Mouse (Mus musculus) kidney, adult 9 months (tissue): ENCODE results near the gene Gli3.

Experiments used
- DNase-seq: peaks from one replicate; pipeline ENCODE4 v3.0.0; 2022

Gene Gli3

GRCm38 (mm10) chr13:15462830-15463491 is at the start of gene Gli3:
Gene Gli3, plus strand, starts transcription at chr13:15463235.
- peak; percentile 11 for DNase-seq

- no peak for DNase-seq
Observed at GRCm38 (mm10) chr13:15421182-15421750, 41.8 kb upstream of the Gli3 start.

- DNase-seq = no peak
Observed at GRCm38 (mm10) chr13:15442002-15442401, 21.0 kb upstream of the Gli3 start.

DNA sequence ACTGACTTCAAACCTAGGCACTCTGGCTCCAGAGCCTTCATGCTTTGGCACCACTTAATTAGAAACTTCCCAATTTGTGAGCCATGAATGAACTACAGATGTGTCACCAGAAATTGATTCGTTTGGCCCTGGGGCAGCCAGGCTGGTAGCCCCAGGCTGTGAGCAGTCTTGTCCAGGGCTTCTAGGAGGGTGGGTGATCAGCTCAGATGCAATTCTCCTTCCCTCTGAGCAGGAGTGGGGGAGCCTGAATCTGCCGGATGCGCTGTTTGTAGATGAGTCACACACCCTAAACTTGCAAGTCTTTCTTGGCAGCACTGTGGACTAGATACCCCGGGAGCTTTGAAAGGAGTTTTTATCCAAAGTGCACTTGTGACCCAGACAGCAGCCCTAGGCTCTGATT is 18.7 kb upstream of the Gli3 start:
- no peak for DNase-seq

DNA sequence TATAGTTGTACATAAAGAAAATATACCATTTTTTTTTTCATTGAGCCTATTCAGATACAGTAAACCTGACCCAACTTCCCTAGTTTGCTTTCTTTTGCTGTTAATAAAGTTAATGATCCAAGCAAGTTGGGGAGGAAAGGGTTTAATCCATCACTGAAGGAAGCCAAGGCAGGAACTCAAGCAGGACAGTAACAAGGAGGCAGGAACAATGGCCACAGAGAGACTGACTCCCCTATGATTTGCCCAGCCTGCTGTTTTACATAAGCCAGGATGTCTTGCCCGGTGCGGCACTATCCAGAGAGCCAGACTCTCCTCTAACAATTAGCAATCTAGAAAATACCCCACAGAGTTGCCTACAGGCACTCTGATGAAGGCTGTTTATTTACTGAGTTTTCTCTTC is 17.4 kb upstream of the Gli3 start:
- DNase-seq = no peak

GRCm38 (mm10) chr13:15446004-15446403 is 17.0 kb upstream of the Gli3 start:
- no peak for DNase-seq

- DNase-seq = no peak
Observed at GRCm38 (mm10) chr13:15446782-15447564, 16.1 kb upstream of the Gli3 start.

DNA sequence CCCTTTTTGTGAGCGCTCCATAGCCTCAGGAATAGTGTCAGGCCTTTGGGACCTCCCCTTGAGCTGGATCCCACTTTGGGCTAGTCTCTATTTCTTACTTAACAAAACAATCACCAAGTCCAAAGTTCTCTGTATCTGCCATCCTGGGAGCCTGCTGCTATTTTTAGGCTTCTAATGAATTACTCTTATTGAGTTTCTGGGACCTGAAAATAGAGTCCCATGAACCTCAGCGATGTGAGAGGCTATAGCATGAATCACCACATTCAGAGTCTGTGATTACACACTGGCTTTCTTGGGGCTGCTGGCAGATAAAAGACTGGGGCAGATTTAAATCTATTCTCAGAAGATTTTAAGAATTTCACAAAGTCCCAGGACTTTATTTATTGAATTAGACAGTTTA is 12.1 kb upstream of the Gli3 start:
- DNase-seq = no peak

GRCm38 (mm10) chr13:15457841-15458240 is 5.2 kb upstream of the Gli3 start:
- no peak for DNase-seq

- DNase-seq = no peak
Observed at GRCm38 (mm10) chr13:15461926-15462325, 1.1 kb upstream of the Gli3 start.

- peak; percentile 12 for DNase-seq
Observed at GRCm38 (mm10) chr13:15463492-15464080, 551 bp downstream of the Gli3 start.

DNA sequence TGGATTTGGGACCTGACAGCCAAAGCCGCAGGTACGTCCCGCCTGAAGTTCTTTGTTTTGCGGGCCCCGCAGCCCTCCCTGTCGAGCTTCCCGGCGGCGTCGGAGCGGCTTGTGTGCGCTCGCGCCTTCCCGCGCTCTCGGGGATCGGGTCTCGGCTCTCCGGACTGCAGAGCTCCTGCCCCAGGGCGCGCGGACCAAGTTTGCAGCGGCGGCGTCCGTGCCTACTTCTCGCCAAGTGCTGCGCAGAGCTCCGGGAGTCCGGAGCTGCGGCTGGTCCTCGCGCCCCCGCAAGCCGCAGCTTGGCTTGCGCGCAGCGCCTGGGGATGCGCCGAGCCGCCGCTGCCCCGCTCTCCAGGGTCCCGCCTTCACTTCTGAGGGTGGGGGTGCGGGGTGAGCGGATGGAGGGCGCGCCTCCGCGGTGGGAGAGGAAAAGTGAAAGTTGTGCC is 1.1 kb downstream of the Gli3 start:
- peak; percentile 2 for DNase-seq

DNA sequence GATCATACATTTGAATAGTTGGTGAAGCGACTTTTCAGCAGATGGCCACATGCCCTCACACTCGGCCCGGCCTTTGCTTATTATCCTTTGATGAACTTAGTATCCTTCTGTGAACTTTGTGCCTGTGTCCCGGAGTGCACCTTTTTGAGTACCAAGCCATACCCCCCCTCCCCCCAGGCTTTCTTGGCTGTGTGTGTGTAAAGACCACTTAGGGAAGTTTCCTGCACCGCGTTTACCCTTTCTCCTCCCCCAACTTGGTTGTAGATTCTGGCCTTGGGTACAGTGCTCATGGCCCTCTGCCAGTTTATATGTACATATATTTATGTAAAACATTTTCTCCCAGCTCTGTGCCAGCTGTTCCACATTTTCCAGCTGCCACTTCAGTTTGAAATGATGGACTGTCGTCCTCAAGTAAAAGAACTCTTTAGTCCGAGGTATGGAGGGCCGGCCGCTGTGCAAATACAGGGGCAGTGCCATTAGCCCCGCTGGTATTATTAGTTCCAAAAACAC is 1.8 kb downstream of the Gli3 start:
- peak; percentile 3 for DNase-seq

GRCm38 (mm10) chr13:15466496-15466895 is 3.5 kb downstream of the Gli3 start:
- no peak for DNase-seq

DNA sequence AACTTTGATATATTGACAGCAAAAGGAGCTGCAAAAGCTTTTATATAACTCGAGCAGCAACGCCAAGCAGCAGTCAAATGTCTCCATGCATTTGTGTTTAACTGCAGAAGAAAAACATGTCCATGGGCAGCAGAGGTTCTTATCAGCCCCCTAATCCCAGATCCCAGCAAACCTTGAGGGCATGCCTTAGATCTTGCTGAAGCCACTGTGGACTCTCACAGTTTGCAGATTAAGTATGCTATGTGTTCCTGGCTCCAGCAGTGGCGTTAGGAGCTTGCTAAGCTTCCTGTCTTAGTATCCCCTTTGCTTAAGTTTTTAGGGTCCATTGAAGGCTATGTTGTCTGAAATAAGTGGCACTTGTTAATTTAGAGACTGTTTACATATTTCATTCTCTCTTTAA is 4.4 kb downstream of the Gli3 start:
- DNase-seq = no peak

DNA sequence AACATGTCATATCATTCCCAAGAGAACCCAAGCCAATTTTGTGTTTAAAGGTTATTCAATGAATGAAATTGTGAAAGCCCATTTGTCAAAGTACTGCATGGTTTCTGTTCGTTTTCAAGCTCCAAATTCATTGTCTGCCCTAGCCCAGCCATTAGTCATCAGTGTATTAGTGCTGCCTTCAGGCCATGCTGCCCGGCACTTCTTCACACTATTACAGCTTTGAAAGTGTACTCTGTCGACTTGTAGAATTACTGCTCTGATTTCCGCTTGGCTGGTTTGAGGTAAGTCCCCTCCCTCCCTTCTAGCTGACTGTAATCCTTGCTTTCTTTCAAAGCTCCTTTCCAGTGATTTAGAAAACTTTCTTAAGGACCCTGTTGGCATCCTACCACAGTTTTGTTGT is 5.4 kb downstream of the Gli3 start:
- no peak for DNase-seq

DNA sequence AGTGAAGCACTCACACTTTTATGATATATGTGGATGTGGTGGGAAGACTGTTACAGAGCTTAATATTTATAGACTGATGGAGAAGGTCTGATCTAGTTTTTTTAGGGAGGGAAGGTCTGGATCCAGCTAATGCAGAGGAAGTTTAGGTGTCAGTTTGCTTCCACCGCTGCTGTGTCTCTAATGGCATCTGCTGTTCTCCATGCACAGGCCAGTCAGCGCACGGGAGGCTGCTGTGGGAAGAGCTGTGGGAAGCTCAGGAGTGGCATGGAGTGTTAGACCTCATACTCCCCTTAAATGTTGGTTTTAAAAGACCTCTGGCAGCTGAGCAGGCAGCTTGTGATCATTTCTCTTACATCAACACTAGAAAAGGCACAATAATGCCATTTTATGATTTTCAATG is 7.0 kb downstream of the Gli3 start:
- no peak for DNase-seq

GRCm38 (mm10) chr13:15472712-15473111 is 9.7 kb downstream of the Gli3 start:
- DNase-seq = no peak

DNA sequence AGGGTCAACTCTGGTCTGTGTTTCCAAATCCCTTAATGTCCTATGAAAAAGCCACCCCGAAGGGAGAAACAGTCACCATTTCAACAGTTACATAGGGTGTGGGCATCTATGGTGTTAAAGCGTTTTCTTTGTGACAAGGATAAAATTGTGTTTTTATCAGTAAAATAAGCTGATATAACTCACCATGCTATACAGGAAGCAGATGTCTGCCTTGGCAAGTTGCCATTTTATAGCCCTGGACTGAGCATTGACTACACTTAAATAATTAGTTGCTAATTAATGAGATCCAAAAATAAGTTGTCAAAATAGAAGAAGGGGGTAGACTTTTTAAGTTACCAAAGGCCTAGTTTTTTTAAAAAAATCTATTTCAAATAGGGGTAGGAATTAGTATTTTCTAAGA is 11.4 kb downstream of the Gli3 start:
- no peak for DNase-seq

DNA sequence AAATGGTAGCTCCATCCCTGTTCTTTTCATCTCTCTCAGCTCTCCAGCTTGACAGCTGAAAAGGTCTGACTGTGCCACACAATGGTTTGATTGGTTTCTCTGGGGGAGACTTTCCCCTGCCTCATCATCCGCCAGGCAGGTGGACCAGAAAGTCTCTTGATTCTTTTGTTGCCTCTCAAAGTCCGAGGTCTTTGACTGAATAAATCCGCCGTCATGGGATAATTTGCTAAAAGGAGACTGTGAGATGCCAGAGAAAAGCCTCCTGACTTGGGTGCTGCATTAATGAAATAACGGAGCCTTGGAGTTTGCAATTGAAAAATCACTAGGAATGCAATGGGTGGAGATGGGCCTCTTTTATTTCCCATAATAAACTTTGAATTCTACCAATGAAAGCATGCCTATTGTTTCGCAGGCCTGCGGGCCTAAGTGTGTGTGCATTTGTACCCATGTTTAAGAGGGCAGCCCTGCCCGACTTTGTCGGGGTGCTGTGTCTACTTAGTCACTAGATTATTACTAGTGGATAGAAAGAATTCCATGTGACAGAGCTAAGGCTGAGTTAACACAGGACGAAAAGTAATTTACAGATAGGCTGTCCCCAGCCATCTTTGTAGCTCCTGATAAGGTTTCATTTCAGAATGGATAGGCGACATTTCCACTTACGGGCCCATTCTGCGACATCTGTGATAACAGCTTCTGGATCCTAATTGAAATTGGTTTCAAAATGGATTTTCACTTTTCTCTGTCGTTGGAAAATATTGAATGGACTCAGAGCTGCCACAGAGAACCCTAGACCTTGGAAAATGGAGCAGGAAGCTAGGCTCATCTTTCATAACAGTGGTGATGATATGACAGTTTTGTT is 23.2 kb downstream of the Gli3 start:
- no peak for DNase-seq

DNA sequence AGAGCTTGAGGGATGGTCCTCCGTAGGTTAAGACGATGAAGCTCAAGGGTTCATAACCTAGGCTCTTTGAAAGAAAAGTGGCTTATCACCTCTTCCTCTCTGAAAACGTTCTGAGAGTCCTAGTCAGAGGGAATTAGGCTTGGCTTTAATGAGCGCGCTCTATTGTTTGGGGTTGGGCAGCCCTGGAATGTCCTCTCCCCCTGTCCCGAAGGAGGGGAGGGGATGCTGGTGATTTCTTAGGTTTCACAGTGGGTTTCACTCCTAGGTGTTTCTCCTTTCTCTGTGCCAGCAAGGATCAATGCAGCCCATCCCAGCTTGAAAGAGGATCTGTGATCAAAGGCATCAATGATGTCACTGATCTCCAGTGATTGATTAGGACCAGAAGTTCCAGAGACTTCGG is 24.3 kb downstream of the Gli3 start:
- no peak for DNase-seq

DNA sequence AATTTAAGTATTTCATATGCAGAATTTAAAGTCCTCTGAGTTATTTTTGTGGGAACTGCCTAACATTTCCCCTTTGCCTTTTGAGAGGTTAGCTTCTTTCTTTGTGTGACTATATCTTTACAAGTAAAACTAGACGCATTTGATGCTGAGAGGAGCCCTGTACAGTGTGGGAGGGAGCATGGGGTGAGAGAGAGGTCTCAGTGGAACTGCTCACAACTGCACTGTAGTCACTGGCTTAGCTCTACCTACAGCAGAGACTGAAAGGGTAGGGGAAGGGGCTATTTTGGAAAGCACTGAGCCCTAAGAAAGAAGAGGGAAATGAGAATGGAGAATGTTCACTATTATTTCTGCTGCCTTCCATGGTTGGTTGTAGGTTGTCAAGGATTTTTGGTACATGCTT is 25.0 kb downstream of the Gli3 start:
- no peak for DNase-seq

GRCm38 (mm10) chr13:15495820-15496219 is 32.8 kb downstream of the Gli3 start:
- DNase-seq = no peak
